Mouse (Mus musculus) erythroid progenitor cell, adult 5-6 weeks (primary cell): ENCODE results near the gene Zcchc8. TPM values are rescaled to one million over a fixed set of nuclear protein-coding genes. Genes with fewer than 3 reads are reported as not detected.

Experiments
- ATAC-seq: replicated peaks from 2 replicates; pipeline ENCODE4 v1.8.0; 2016; ENCODE audit warnings: moderate number of reproducible peaks, mild to moderate bottlenecking, moderate TSS enrichment, inconsistent platforms; ENCODE audit not compliant: poor library complexity, low FRiP score, severe bottlenecking
- total RNA-seq, 2 experiments: library from RNA; stranded (forward) in 1 of 2; stranded (reverse) in 1 of 2; fragments of 150-400 nt in 1 of 2; fragments of 186-747, 209-891 nt in 1 of 2; gene quantifications; 2 replicates each; pipeline versions ENCODE4 v1.2.3 to v1.2.4; 2015 to 2017; ENCODE audit warnings: low replicate concordance in 2 of 2

Zcchc8 gene
- total RNA-seq, 2 experiments from 2014 or later, result 69.6 to 155 TPM

DNA sequence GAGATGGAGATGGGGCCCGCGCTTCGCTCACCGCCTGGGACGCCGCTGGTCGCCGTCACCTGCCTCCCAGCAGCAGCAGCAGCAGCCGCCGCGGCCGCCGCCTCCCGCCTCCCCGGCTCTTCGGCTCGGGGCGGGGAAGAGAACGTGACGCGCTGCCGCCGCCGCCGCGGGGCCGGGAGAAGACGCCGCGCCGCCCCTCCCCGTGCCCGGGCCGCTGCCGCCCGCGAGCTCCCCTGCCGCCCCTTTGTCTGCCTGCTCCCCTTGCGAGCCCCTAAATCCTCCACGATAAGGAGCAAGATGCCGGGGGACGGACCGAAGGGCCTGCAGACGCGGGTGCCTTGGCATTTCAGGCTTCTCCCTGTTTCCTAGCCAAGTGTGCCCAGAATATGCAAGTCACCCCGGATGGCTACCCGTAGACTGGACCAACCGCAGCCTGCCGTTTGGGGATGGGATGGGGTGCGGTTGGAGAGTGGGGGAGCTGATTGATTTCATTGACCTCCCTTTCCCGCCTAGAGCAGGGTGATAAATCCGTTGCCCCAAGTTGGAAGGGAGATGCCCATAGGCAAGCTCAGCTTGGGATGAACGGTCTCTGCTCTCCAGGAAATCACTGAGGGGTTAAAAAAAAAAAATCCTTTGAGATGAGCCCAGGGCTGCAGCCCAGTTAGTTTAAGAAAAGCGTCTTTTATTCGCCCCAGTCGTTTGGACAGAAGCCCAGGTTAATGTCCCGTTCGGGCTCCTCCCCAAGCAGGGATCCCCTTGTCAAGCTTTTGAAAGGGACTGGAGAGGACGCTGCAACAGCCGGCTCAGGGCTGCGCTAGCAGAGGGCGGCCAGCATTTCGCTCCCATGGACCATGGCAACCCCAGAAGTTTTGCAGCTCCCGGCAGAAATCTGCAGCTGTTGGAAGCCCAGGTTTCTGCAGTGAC lies 36.4 kb downstream of the Zcchc8 start, which contains the start of gene Clip1:
TSS of gene Clip1 (minus strand) at position 398 of the 924 bp plus-strand sequence.
- peak; percentile 75 for ATAC-seq

DNA sequence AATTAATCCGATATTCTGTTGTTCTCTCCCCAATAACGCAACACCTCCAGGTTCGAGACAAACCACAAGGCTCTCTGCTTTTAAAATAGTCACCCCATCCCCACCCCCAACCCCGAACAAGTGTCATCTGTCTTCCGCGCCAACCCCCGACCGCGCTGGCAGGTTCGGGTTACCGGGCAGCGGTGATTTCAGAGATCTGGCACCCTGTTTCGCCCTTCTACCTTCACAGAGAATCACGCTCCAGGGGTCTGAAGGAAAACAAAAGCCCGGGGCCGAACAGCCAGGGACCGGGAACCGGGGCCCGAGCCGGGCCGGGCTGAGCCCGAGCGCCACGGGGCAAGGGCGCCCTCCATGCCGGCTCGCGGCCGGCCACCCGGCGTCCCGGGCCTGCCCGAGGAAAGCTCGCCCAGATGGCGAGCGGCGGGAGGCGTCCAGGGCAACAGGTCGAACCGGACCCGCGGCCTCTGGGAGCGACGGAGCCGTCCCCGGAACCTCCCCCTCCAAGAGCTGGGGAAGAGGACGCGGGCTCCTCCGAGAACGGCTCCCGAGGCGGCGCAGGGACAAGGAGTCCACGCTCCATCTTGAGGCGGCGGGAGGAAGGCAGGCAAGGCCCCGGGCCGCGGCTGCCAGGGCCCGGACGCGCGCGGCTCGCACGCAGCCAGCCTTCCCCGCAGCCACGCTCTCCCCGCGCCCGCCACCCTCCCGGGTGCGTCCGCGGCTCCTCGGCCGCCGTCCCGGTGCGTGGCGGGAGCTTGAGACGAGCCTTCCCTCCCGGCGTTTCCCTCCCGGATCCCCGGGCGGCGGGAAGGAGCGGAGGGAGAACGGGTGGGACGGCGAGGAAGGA lies 37.3 kb downstream of the Zcchc8 start:
- peak; percentile 64 for ATAC-seq

DNA sequence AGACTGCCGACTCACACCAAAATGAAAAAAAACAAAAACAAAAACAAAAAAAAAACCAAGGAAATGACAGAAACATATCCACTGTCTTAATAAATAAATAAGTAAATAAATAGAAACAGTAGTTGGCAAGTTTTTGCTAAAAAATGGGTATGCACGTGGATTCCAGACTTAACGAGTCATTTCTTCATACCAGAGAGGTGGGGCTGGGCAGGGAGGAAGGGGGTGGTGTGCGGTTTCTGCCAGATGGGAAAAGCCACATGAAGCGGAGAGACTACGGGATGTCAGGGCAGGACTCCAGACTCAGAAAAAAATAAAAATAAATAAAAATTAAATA lies 37.9 kb downstream of the Zcchc8 start:
- no peak for ATAC-seq

DNA sequence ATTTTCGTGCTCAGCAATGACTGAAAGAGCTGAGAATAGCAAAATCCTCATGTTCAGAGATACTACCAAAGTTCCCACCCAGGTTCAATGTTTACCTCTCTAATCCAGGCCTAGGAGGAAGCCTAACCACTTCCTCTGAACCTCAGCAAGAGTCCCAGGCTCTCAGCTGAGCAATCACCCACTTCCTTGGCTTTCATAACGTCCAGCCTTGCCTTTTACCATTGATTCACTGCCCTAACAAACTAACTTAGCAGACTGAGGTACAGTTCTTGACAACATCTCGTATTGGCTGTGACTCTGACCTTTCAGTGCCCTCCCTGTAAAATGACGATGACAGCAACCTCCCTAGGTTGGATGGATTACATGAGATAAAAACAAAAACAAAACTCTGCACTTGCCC lies 38.5 kb downstream of the Zcchc8 start:
- ATAC-seq, result no peak

DNA sequence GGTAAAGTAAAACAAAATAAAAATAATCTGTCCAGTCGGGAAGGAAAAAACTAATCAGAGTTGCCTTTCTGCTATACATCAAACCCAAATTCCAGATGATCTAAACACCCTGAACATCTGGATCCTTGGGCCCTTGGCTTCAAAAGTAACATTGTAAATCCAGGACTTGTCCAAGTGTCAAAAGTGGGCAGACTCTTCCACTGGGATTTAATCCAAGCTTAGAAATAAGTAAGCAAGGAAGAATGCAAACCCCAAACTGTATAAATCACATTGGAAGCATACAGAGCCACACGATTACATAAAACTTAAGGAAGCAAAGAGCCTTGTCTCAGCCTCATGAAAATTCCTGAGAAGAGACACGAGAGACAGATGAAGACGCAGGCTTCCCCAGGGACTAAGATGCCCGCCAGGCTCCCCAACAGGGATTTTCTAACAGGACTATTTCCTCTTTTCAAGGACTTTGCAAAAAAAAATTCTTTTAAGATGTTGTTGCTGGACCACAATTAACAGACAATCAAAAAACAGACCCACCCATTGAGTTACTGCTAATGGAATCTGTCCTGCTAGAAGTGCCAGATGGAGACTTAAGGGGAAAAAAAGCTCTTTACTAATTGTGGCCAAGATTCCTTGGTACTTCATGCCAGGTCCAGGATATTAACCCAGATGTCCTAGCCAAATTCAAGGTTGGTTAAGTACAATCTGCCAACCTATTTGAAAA lies 41.2 kb downstream of the Zcchc8 start:
- no peak for ATAC-seq

DNA sequence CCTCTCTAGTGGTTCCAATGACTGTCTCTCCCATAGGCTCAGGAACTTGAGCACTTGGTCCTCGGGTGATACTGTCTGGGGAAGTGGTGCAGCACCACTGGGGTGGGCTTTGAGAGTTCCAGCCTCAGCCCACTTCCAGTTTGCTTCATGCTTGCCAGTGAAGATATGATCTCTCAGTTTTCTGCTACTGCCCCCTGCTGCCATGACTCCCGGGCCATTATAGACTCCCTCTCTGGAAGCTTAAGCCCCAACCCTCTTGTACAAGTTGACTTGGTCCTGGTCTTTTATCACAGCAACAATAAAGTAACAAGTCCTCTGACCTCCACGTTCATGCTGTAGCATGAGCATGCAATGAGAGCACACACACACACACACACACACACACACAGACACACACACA lies 41.8 kb downstream of the Zcchc8 start:
- no peak for ATAC-seq

DNA sequence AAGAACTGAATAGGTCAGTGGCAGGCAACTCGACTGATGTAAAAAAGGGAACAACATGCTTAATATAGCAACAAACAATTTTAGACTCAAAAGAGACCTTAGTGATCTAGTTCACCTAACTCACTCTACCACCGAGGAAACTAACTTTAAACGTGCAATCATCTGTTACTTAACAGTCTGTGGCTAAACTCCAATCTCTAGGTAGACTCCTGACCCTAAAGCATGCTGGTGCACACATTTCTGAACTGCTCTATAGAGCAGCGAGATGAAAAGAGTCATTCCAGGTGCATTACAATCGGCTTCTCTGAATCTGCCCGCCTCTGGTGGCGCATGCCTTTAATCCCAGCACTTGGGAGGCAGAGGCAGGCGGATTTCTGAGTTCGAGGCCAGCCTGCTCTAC lies 45.2 kb downstream of the Zcchc8 start:
- no peak for ATAC-seq

DNA sequence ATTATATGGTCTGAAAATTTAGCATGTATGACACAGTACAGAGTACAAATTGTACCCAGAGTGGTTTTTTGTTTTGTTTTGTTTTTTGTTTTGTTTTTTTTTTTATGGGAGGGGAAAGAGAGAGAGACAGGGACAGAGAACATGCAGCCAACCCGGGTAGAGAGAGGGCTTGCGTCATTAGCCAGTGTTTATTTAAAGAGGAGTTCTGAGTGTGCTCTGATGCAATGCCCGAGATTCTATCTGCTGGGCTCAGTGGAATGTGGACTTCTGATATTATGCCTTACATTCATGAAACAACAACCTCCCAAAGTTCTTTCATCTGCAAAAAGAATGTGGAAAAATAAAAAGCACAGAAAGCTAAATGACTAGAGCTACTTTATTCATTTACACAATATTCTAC lies 45.7 kb downstream of the Zcchc8 start:
- ATAC-seq, result no peak

DNA sequence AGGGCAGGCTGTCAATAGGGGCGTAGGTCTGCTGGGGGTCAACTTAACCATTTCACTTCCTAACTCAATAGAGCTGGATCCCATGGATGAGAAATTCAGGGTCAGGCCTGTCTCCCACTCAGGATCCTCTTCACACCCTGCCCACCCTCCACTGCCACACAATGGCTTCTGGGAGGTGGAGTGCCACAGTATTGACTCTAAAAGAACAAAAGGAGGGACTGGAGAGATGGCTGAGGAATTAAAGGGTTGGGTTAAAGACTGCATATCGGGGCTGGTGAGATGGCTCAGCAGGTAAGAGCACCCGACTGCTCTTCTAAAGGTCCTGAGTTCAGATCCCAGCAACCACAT lies 49.5 kb downstream of the Zcchc8 start:
- no peak for ATAC-seq

DNA sequence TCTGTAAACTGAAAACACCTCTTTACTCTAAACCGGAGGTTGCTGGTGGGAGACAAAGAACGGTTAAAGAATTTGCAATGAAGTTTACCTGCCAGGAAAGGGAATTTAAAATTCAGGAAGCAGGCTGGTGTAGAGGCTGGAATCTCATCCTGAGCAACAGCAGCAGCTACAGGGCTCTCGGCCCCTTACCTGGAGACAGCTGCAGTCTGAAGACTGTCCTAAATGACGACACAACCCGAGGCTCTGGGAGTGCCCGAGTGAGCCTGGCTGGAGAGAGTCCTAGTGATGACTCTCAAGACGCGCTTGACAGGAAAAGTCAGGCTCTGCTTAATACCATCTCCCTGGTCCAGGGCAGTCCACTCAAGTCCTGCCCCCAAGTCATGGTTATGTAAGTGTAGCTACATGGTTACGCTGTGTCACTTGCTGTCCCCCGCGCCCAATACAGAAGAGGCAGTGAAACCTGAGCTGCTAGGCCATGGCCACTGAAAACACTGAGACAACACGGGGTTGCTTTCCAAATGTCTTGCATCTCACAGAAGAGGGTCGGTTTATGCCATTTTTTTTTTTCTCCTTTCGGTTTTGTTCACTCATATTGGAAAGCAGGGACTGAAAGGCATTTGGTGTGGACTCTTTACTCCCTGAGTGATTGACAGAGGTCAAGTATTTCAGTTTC lies 50.0 kb downstream of the Zcchc8 start:
- ATAC-seq, result peak; percentile 35

DNA sequence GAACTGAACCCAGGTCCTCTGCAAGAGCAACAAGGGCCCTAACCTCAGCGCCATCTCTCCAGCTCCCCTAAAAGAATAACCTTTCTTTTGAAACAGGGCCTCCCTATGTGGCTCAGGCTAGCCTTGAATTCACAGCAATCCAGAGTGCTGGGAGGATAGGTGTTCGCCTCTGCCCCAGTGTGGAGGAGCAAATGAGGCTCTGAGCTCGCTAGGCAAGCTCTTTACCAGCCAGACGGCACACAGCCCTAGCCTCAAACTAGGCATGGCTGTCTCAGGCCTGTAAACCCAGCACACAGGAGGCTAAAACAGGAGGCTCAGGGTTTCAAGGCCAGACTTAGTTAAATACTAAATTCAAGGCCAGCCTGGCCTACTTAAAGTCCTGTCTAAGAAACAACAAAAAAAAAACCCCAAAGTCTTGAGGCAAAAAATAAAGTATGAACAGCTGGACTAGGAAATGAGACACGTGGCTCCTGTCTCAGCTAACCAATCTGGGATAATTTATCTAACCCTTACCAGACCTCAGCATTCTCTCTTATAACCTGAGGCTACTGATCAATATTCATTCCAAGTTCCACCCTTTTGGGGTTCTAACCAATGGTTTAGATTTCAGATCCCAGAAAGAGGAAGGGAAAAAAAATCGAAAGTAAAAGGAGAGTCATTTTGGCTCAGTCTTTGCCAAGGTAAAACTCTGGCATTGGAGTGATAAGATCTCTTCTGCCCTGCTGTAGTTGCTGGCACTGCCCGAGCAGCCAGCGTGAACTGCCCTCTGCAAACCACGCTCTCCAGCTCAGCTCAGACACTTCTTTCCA lies 50.7 kb downstream of the Zcchc8 start:
- ATAC-seq, result peak; percentile 80

DNA sequence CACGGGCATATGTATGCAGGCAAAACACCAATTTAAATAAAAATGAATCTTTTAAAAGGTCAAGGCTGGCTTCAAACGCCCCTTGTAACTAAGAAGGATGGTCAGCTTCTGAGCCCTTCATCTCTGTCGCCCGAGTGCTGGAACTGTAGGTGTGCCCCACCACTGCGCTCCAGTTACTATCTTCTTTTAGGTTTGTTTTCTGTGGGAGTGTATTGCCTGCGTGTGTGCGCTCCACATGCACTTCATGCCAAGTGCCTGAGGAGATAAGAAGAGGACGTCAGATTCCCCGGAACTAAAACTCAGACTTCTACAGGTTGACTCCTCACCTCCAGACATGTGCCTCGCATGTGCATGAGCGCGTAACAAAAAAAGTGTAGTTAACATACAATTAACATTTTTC lies 53.0 kb downstream of the Zcchc8 start:
- no peak for ATAC-seq

DNA sequence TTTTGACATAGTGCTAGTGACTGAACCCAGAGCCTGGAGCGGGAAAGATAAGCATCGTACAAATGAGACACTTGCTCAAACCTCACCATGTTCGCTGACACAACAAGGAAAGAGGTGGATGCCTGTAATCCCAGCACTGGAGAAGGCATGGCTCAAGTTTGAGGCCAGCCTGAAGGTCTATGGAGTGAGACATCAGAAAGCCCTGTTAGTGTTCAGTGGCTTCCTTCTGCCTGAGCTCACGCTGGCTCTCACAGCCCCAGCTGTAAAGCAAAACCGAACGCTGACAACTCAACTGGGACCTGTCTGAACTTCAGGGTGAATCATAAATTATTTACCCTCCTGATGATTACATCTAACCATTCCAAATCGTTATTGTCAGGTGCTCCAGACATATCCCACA lies 54.9 kb downstream of the Zcchc8 start:
- no peak for ATAC-seq

DNA sequence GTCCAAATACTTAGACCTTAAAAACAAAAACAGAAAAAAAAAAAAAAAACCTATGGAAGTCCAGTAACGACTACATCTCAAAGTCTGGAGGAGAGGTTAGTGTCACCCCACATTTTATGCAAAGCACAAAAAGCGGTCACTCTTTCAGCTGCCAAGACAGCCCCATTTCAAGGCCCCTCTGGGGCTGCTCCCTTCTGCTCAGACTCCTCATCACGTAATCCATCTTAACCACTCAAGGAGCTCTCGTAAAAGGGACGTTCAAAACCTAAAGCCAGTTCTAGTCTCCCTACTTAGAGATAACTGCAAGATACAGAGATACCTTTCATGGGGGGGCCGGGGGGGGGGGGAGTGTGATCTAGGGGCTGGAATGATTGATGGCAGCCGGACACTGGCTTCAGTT lies 56.6 kb downstream of the Zcchc8 start:
- no peak for ATAC-seq

DNA sequence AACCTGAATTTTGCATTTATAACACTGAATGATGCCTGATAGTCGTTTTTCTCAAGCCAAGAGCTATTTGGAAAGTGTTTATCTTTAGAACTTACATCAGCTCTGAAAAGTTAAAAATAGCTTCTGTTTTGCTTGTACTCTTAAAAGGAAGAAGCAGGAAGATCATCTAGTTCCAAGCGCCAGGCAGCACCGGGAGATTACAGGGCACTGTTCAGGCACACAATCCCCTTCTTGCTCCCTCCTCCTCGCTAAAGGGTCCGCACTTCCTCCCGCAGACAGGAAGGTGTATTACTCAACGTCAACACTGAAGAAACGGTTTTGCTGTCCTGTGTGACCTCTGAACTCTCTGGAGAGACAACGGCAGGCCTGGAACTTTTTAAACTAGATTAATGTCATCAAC lies 58.8 kb downstream of the Zcchc8 start:
- ATAC-seq, result no peak

DNA sequence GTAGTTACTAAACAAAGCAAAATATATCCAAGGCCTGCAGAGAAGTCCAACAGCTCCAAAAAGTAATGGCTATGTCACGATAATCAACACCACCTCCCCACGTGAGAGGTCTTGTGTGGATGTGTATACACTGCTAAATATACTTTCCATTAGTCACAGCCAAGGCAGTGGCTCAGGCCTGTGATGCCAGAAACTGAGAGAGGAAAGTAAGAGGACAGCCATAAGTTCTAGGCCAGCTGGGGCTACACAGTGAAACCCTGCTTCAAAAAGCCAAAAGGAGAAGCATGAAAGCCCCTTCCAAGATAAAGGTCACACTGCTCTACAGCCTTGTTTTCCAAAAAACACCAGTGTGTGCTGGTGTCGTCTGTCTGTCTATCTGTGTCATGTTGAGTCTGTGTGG lies 59.3 kb downstream of the Zcchc8 start:
- ATAC-seq, result no peak

DNA sequence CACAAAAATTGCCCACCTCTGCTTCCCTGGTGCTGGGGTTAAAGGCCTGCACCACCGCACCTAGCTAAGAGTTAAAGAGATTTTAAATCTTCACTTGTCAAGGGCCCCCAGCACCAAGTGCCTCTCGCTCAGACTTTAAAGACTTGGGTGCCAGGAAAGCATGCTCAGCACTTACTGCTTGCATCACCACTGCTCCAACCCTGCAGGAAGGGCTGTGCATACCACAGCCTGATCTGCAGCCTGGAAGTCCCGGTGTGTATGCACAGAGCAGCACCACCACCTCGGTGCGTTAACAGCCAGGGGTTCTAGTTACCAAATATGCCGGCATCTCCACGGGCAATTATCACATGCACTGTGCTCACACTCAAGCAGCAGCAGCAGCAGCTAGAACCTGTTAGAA lies 63.2 kb downstream of the Zcchc8 start:
- no peak for ATAC-seq

DNA sequence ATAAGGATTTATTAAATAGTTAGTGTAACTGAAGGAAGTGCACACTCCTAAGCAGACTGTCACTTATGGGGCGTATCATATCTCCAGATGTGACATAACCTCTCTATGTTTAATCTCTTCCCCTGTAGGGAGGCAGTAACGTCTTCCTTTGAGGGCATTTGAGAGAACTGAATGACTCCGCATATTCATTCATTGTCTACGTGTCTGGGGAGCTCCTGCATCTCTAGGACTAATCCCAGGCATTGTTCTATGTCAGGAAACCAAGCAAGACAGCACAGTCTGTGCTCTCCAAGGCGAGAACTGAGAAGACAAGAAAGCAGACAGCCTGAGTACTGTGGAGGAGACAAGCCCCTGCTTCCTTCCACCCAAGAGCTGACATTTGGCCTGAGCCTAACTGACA lies 66.0 kb downstream of the Zcchc8 start:
- no peak for ATAC-seq

DNA sequence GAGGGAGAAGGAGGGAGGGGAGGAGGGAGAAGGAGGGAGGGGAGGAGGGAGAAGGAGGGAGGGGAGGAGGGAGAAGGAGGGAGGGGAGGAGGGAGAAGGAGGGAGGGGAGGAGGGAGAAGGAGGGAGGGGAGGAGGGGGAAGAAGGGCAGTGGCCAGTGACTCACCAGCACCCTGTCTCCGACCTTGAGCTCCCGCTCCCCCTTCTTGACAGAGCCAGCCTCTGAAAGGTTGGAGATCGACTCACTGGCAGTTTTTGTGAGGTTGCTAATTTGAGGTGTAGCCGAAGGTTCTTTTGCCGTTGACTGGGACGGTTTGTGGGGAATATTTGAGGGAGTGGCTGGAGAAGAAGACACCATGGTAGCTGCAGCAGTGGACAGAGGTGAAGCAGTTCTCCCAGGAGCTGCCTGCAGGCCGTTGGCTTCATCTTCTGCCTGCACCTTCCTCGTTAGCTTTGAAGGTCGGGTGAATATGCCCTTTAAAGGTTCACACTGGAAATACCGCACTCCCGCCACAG lies 67.6 kb downstream of the Zcchc8 start:
- ATAC-seq, result no peak
